In genomic region chr3:148501801-148502200, GRCm38 (mm10) we compare ENCODE assay signal across 30 mouse cellular contexts.
DNase-seq lines count a peak whose midpoint lies in the region; ATAC-seq and TF ChIP-seq lines count a peak whose summit lies in the region.
"Had no signal": no experiment of that assay in that cellular context is flagged by ENCODE, and none has a peak within 500 bp of the region (broad histone marks: within the 10 kb centered on the region; RNA-seq: fewer than 3 reads in every experiment).

No protein-coding gene starts in this region.

- TF ChIP-seq POLR2A in liver, adult 2 months (IDR thresholded peaks at IDR 0.05; ENCODE audit: extremely low read depth, insufficient read depth, low read length): no peak

- H3K27me3 ChIP-seq in embryonic facial prominence, embryonic 14.5 days (replicated peaks; ENCODE audit: control insufficient read depth, insufficient read depth, low read length): no peaks in the 10 kb centered on the region
- H3K27me3 ChIP-seq in embryonic facial prominence, embryonic 10.5 days (replicated peaks; ENCODE audit: low read depth, poor library complexity, severe bottlenecking): no peaks in the 10 kb centered on the region
- H3K27me3 ChIP-seq in liver, adult 2 months (ENCODE audit: control insufficient read depth, insufficient read depth, low read length): no peaks in the 10 kb centered on the region
- no peaks in the 10 kb centered on the region for H3K27me3 ChIP-seq in liver, embryonic 12.5 days (replicated peaks)
- H3K27me3 ChIP-seq in intestine, embryonic 15.5 days (replicated peaks): no peaks in the 10 kb centered on the region
- H3K27me3 ChIP-seq: embryonic facial prominence, embryonic 13.5 days; hindbrain, embryonic 12.5 days; kidney, embryonic 15.5 days; limb, embryonic 12.5 days; liver, embryonic 15.5 days; megakaryocyte, embryonic 14.5 days; neural tube, embryonic 12.5 days; Patski had no signal

- ATAC-seq in embryonic facial prominence, embryonic 14.5 days (ENCODE audit: low read depth): no peak
- ATAC-seq in liver, embryonic 12.5 days: no peak
- no peak for ATAC-seq in intestine, embryonic 15.5 days
- ATAC-seq: CD4-positive, CD25-positive, alpha-beta regulatory T cell, adult 4 months; forebrain, embryonic 16.5 days; Patski had no signal

- H3K9ac ChIP-seq in embryonic facial prominence, embryonic 14.5 days (ENCODE audit: low read depth, low read length): no peak overlapping the region
- H3K9ac ChIP-seq in liver, adult 2 months (ENCODE audit: low read depth, low read length): no peak overlapping the region
- no peak overlapping the region for H3K9ac ChIP-seq in liver, embryonic 12.5 days
- no peak overlapping the region for H3K9ac ChIP-seq in intestine, embryonic 15.5 days
- H3K9ac ChIP-seq: embryonic facial prominence, embryonic 13.5 days; hindbrain, embryonic 12.5 days; kidney, embryonic 15.5 days; limb, embryonic 12.5 days; liver, embryonic 15.5 days; neural tube, embryonic 12.5 days had no signal

- H3K4me3 ChIP-seq in embryonic facial prominence, embryonic 14.5 days (ENCODE audit: low read depth, low read length): no peak overlapping the region
- H3K4me3 ChIP-seq in embryonic facial prominence, embryonic 10.5 days: no peak overlapping the region
- no peak overlapping the region for H3K4me3 ChIP-seq in liver, adult 2 months (ENCODE audit: insufficient read depth, low read depth, low read length)
- no peak overlapping the region for H3K4me3 ChIP-seq in liver, embryonic 12.5 days
- no peak overlapping the region for H3K4me3 ChIP-seq in intestine, embryonic 15.5 days (replicated peaks)
- H3K4me3 ChIP-seq: embryonic facial prominence, embryonic 13.5 days; heart, adult 2 months; hindbrain, embryonic 12.5 days; kidney, embryonic 15.5 days; limb, embryonic 12.5 days; liver, embryonic 15.5 days; megakaryocyte, embryonic 14.5 days; neural tube, embryonic 12.5 days had no signal

- 84% methylated on average over 3 of the region's 3 CpGs for WGBS in embryonic facial prominence, embryonic 14.5 days
- 94% methylated on average over 3 of the region's 3 CpGs for WGBS in embryonic facial prominence, embryonic 10.5 days
- 63% methylated on average over 3 of the region's 3 CpGs for WGBS in liver, adult 2 months
- 74% methylated on average over 3 of the region's 3 CpGs for WGBS in liver, embryonic 12.5 days (ENCODE audit: insufficient replicate concordance)
- WGBS in intestine, embryonic 15.5 days: 86% methylated on average over 3 of the region's 3 CpGs

- H3K79me2 ChIP-seq in liver, adult 2 months (ENCODE audit: control insufficient read depth, insufficient read depth, low read length): no peaks in the 10 kb centered on the region

- no peaks in the 10 kb centered on the region for H3K9me3 ChIP-seq in embryonic facial prominence, embryonic 14.5 days (ENCODE audit: control insufficient read depth, low read length)
- H3K9me3 ChIP-seq in embryonic facial prominence, embryonic 10.5 days: no peaks in the 10 kb centered on the region
- no peaks in the 10 kb centered on the region for H3K9me3 ChIP-seq in liver, embryonic 12.5 days (replicated peaks)
- no peaks in the 10 kb centered on the region for H3K9me3 ChIP-seq in intestine, embryonic 15.5 days
- H3K9me3 ChIP-seq: embryonic facial prominence, embryonic 13.5 days; hindbrain, embryonic 12.5 days; kidney, embryonic 15.5 days; liver, embryonic 15.5 days; neural tube, embryonic 12.5 days had no signal

- no peaks in the 10 kb centered on the region for H3K36me3 ChIP-seq in embryonic facial prominence, embryonic 14.5 days (ENCODE audit: control insufficient read depth, insufficient read depth, low read length)
- no peaks in the 10 kb centered on the region for H3K36me3 ChIP-seq in embryonic facial prominence, embryonic 10.5 days (replicated peaks)
- no peaks in the 10 kb centered on the region for H3K36me3 ChIP-seq in liver, adult 2 months (ENCODE audit: control insufficient read depth, insufficient read depth, low read length)
- H3K36me3 ChIP-seq in liver, embryonic 12.5 days: no peaks in the 10 kb centered on the region
- no peaks in the 10 kb centered on the region for H3K36me3 ChIP-seq in intestine, embryonic 15.5 days
- H3K36me3 ChIP-seq: embryonic facial prominence, embryonic 13.5 days; hindbrain, embryonic 12.5 days; kidney, embryonic 15.5 days; limb, embryonic 12.5 days; liver, embryonic 15.5 days; neural tube, embryonic 12.5 days had no signal

- H3K4me2 ChIP-seq in embryonic facial prominence, embryonic 14.5 days (ENCODE audit: low read depth, low read length): no peak overlapping the region
- H3K4me2 ChIP-seq in liver, embryonic 12.5 days: no peak overlapping the region
- H3K4me2 ChIP-seq in intestine, embryonic 15.5 days (replicated peaks): no peak overlapping the region
- H3K4me2 ChIP-seq: embryonic facial prominence, embryonic 13.5 days; hindbrain, embryonic 12.5 days; kidney, embryonic 15.5 days; limb, embryonic 12.5 days; liver, embryonic 15.5 days; neural tube, embryonic 12.5 days had no signal

- DNase-seq in embryonic facial prominence, embryonic 14.5 days (ENCODE audit: low spot score): peak; percentile 29
- DNase-seq in embryonic facial prominence, embryonic 10.5 days (ENCODE audit: low spot score): no peak
- DNase-seq in liver, adult 2 months (ENCODE audit: extremely low read depth, low read depth, low spot score): peak; percentile 27
- DNase-seq in NIH3T3 (ENCODE audit: low read depth): peak; percentile 51
- DNase-seq in skeletal muscle tissue, adult 2 months (ENCODE audit: low read depth, low spot score): peak; percentile 65
- DNase-seq: adrenal gland, postnatal 14 days; cerebellum, adult 2 months; cerebellum, postnatal 25 days; heart, adult 2 months; kidney, adult 11 months; kidney, postnatal 36 days; layer of hippocampus, postnatal 36 days; lung, postnatal 10 days; midbrain, embryonic 14.5 days; retina, postnatal 1 day; right cerebral cortex, postnatal 25 days; thymus, adult 18-20 months; thymus, postnatal 4 days had no signal

- no peak for TF ChIP-seq CTCF in liver, adult 2 months (IDR thresholded peaks at IDR 0.05; ENCODE audit: low read depth, low read length)

- no peaks in the 10 kb centered on the region for H3K4me1 ChIP-seq in embryonic facial prominence, embryonic 14.5 days (ENCODE audit: control insufficient read depth, insufficient read depth, low read length)
- H3K4me1 ChIP-seq in embryonic facial prominence, embryonic 10.5 days: no peaks in the 10 kb centered on the region
- H3K4me1 ChIP-seq in liver, adult 2 months (ENCODE audit: control insufficient read depth, insufficient read depth, low read length): no peaks in the 10 kb centered on the region
- no peaks in the 10 kb centered on the region for H3K4me1 ChIP-seq in liver, embryonic 12.5 days
- no peaks in the 10 kb centered on the region for H3K4me1 ChIP-seq in intestine, embryonic 15.5 days (replicated peaks)
- H3K4me1 ChIP-seq: hindbrain, embryonic 12.5 days; kidney, embryonic 15.5 days; limb, embryonic 12.5 days; liver, embryonic 15.5 days; megakaryocyte, embryonic 14.5 days; neural tube, embryonic 12.5 days had no signal

- no peak overlapping the region for H3K27ac ChIP-seq in embryonic facial prominence, embryonic 14.5 days (replicated peaks; ENCODE audit: low read depth, low read length)
- no peak overlapping the region for H3K27ac ChIP-seq in embryonic facial prominence, embryonic 10.5 days (replicated peaks)
- no peak overlapping the region for H3K27ac ChIP-seq in liver, adult 2 months (replicated peaks; ENCODE audit: insufficient read depth, low read depth, low read length)
- H3K27ac ChIP-seq in liver, embryonic 12.5 days: no peak overlapping the region
- H3K27ac ChIP-seq in intestine, embryonic 15.5 days: no peak overlapping the region
- H3K27ac ChIP-seq: embryonic facial prominence, embryonic 13.5 days; heart, adult 2 months; hindbrain, embryonic 12.5 days; kidney, embryonic 15.5 days; limb, embryonic 12.5 days; liver, embryonic 15.5 days; neural tube, embryonic 12.5 days had no signal
